13 mouse cellular contexts compared by ENCODE assay signal in genomic region chr6:134780024-134780423, GRCm38 (mm10). TPM values are rescaled to one million over a fixed set of nuclear protein-coding genes. Genes with fewer than 3 reads are reported as not detected.
DNase-seq lines count a peak whose midpoint lies in the region; ATAC-seq and TF ChIP-seq lines count a peak whose summit lies in the region.
"Had no signal": no experiment of that assay in that cellular context is flagged by ENCODE, and none has a peak within 500 bp of the region (broad histone marks: within the 10 kb centered on the region; RNA-seq: fewer than 3 reads in every experiment).

No protein-coding gene starts in this region.

- 73% methylated on average over 2 of the region's 2 CpGs for WGBS in heart, embryonic 15.5 days
- WGBS in lung, postnatal 0 days: 66% methylated on average over 2 of the region's 2 CpGs

- no peaks in the 10 kb centered on the region for H3K36me3 ChIP-seq in heart, embryonic 15.5 days
- H3K36me3 ChIP-seq in lung, postnatal 0 days (ENCODE audit: insufficient read depth, low read length): no peaks in the 10 kb centered on the region
- no peaks in the 10 kb centered on the region for H3K36me3 ChIP-seq in splenic B cell, adult 2 months (ENCODE audit: control insufficient read depth, insufficient read depth, low read length, poor library complexity, severe bottlenecking)
- H3K36me3 ChIP-seq: hindbrain, embryonic 15.5 days had no signal

- H3K27me3 ChIP-seq in heart, embryonic 15.5 days: no peaks in the 10 kb centered on the region
- no peaks in the 10 kb centered on the region for H3K27me3 ChIP-seq in lung, postnatal 0 days (replicated peaks; ENCODE audit: insufficient read depth, low read length)
- no peaks in the 10 kb centered on the region for H3K27me3 ChIP-seq in splenic B cell, adult 2 months (ENCODE audit: control insufficient read depth, insufficient read depth, low read length, poor library complexity, severe bottlenecking)
- H3K27me3 ChIP-seq: hindbrain, embryonic 15.5 days had no signal

- no peak for ATAC-seq in heart, embryonic 15.5 days (replicated peaks; ENCODE audit: insufficient number of reproducible peaks, insufficient read depth, low FRiP score, low read depth)
- ATAC-seq in lung, postnatal 0 days: no peak
- peak; percentile 68; the same call in 1 of the 2 replicates for ATAC-seq in erythroblast, adult 5-6 weeks (replicated peaks; ENCODE audit: low FRiP score, poor library complexity, severe bottlenecking)

- no peaks in the 10 kb centered on the region for H3K9me3 ChIP-seq in heart, embryonic 15.5 days (replicated peaks)
- no peaks in the 10 kb centered on the region for H3K9me3 ChIP-seq in lung, postnatal 0 days (ENCODE audit: low read length)
- H3K9me3 ChIP-seq: hindbrain, embryonic 15.5 days had no signal

- DNase-seq in heart, adult 18-20 months: no peak
- DNase-seq in lung, postnatal 0 days (ENCODE audit: low spot score): no peak
- no peak for DNase-seq in lung, postnatal 14 days
- DNase-seq in splenic B cell, adult 2 months (ENCODE audit: low read depth, low spot score): peak; percentile 39
- DNase-seq in lung, postnatal 25 days (ENCODE audit: low spot score): no peak
- DNase-seq in thymus, adult 18-20 months: no peak
- DNase-seq: cerebellum, adult 18-20 months; kidney, adult 9 months; right cerebral cortex, adult 18-20 months had no signal

- peak; percentile 46 for TF ChIP-seq CTCF in lung, postnatal 0 days (IDR thresholded peaks at IDR 0.05)

- TF ChIP-seq EP300 in lung, postnatal 0 days (IDR thresholded peaks at IDR 0.05): no peak

- no peak overlapping the region for H3K9ac ChIP-seq in heart, embryonic 15.5 days
- no peak overlapping the region for H3K9ac ChIP-seq in lung, postnatal 0 days (replicated peaks; ENCODE audit: low read depth)
- H3K9ac ChIP-seq: hindbrain, embryonic 15.5 days had no signal

- H3K4me3 ChIP-seq in heart, embryonic 15.5 days: no peak overlapping the region
- H3K4me3 ChIP-seq in lung, postnatal 0 days (ENCODE audit: low read depth, low read length): no peak overlapping the region
- H3K4me3 ChIP-seq: hindbrain, embryonic 15.5 days had no signal

- H3K4me2 ChIP-seq in heart, embryonic 15.5 days: no peak overlapping the region
- no peak overlapping the region for H3K4me2 ChIP-seq in lung, postnatal 0 days (replicated peaks; ENCODE audit: low read depth, low read length)
- H3K4me2 ChIP-seq: hindbrain, embryonic 15.5 days had no signal

- peaks cover 22% of the 10 kb centered on the region for H3K4me1 ChIP-seq in heart, embryonic 15.5 days (replicated peaks)
- H3K4me1 ChIP-seq in lung, postnatal 0 days (ENCODE audit: insufficient read depth, low read depth, low read length): no peaks in the 10 kb centered on the region
- H3K4me1 ChIP-seq: hindbrain, embryonic 15.5 days had no signal

- peak overlapping the region; percentile 72 for H3K27ac ChIP-seq in heart, embryonic 15.5 days
- no peak overlapping the region for H3K27ac ChIP-seq in lung, postnatal 0 days (ENCODE audit: low read length)
- H3K27ac ChIP-seq: hindbrain, embryonic 15.5 days; macrophage had no signal

RNA-seq across cellular contexts. Expression of gene Dusp16, which starts 12.4 kb away (rescaled TPM):
- 15.8 and 15.9 TPM in 2 replicates for polyA plus RNA-seq in heart, embryonic 15.5 days (2015; fragmentation: Nextera tagmentation; extraction: Ambion mirVana)
- 10 to 100 TPM; 20.7 to 23.8 TPM for total RNA-seq in heart, adult 18-20 months (2021)
- 12.0 and 15.5 TPM in 2 replicates for polyA plus RNA-seq in lung, postnatal 0 days (2015; fragmentation: Nextera tagmentation; extraction: Ambion mirVana)
- 2.3 TPM in 1 of 2 replicates, not detected in the other for total RNA-seq in erythroblast, adult 5-6 weeks (2015; ENCODE audit: low replicate concordance)
- total RNA-seq in erythroblast, adult 5-6 weeks (2017; ENCODE audit: low replicate concordance): 0.94 and 3.8 TPM in 2 replicates

RNA-seq across cellular contexts. Expression of gene Crebl2, which starts 49.9 kb away (rescaled TPM):
- polyA plus RNA-seq in heart, embryonic 15.5 days (2015; fragmentation: Nextera tagmentation; extraction: Ambion mirVana): 2.2 and 2.5 TPM in 2 replicates
- total RNA-seq in heart, adult 18-20 months (2021): 10 to 100 TPM; 13.3 to 15.7 TPM
- 6.6 and 7.2 TPM in 2 replicates for polyA plus RNA-seq in lung, postnatal 0 days (2015; fragmentation: Nextera tagmentation; extraction: Ambion mirVana)
- 23.0 and 23.2 TPM in 2 replicates for total RNA-seq in erythroblast, adult 5-6 weeks (2015; ENCODE audit: low replicate concordance)
- total RNA-seq in erythroblast, adult 5-6 weeks (2017; ENCODE audit: low replicate concordance): 26.0 and 49.9 TPM in 2 replicates

Comparison
In these comparisons a context has a peak if more than half of its experiments do, and no peak if none do; other contexts are left out.
1. RNA of gene Dusp16, which starts 12.4 kb away (total RNA-seq): 20.7 to 23.8 TPM in heart, adult 18-20 months; 0.94 to 3.8 TPM in erythroblast, adult 5-6 weeks; every median in the first group is over 4 times any median in the second.